Mouse (Mus musculus): ENCODE measurements around the gene Gm29094.
"Not testable (repeated sequence)": the region's sequence is repeated elsewhere in the genome, so short reads cannot be mapped to it uniquely, and the experiment has no call there.

DNA sequence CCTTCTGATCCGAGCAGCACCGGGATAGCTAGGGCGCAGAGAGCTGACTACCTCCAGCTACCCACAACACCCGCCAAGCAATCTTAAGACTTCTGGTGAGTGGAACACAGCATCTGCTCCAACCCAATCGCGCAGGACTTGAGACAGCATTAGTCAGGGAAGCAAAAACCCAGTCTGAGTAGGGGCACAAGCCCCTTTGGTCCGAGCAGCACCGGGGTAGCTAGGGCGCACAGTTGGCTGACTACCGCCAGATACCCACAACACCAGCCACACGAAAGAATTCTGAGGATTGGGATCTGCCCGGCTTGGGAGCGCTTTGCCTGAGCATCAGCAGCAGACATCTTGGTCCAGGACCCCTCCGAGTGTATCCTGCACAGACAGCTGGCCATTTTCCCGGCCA lies 12.2 kb upstream of the Gm29094 start:
- TF ChIP-seq POLR2A (IDR thresholded peaks at IDR 0.05; ENCODE audit: low read depth, low read length); CTCF (IDR thresholded peaks at IDR 0.05; ENCODE audit: extremely low read depth, insufficient read length, insufficient replicate concordance, low read depth, low read length): not testable (repeated sequence)

Data from small intestine, adult 2 months (tissue).